Mouse (Mus musculus): Measurements from ENCODE around the gene Ubac2.

The Ubac2 gene

GRCm38 (mm10) chr14:121951399-121952045 lies 73.1 kb downstream of the Ubac2 start:
- DNase-seq (ENCODE audit: low read depth) = no peak

GRCm38 (mm10) chr14:121952046-121952400 lies 73.6 kb downstream of the Ubac2 start:
- DNase-seq (ENCODE audit: low read depth) = no peak

GRCm38 (mm10) chr14:121954129-121954528 lies 75.7 kb downstream of the Ubac2 start:
- no peak for DNase-seq (ENCODE audit: low read depth)

- no peak for DNase-seq (ENCODE audit: low read depth)
These were observed 76.2 kb downstream of the Ubac2 start for GRCm38 (mm10) chr14:121954608-121955007.

- DNase-seq (ENCODE audit: low read depth) = no peak
These were observed 76.9 kb downstream of the Ubac2 start for GRCm38 (mm10) chr14:121955176-121955795.

- DNase-seq (ENCODE audit: low read depth) = no peak
These were observed 77.9 kb downstream of the Ubac2 start for GRCm38 (mm10) chr14:121956291-121956690.

GRCm38 (mm10) chr14:121957176-121957871 lies 78.9 kb downstream of the Ubac2 start:
- DNase-seq (ENCODE audit: low read depth) = no peak

- no peak for DNase-seq (ENCODE audit: low read depth)
These were observed 79.8 kb downstream of the Ubac2 start for GRCm38 (mm10) chr14:121958041-121958750.

- no peak for DNase-seq (ENCODE audit: low read depth)
These were observed 80.5 kb downstream of the Ubac2 start for GRCm38 (mm10) chr14:121958751-121959537.

GRCm38 (mm10) chr14:121959538-121959980 lies 81.1 kb downstream of the Ubac2 start:
- no peak for DNase-seq (ENCODE audit: low read depth)

- no peak for DNase-seq (ENCODE audit: low read depth)
These were observed 81.6 kb downstream of the Ubac2 start for GRCm38 (mm10) chr14:121960031-121960430.

- DNase-seq (ENCODE audit: low read depth) = no peak
These were observed 82.1 kb downstream of the Ubac2 start for GRCm38 (mm10) chr14:121960531-121960930.

GRCm38 (mm10) chr14:121960997-121961396 lies 82.6 kb downstream of the Ubac2 start:
- DNase-seq (ENCODE audit: low read depth) = no peak

- DNase-seq (ENCODE audit: low read depth) = no peak
These were observed 83.2 kb downstream of the Ubac2 start for GRCm38 (mm10) chr14:121961496-121962127.

GRCm38 (mm10) chr14:121962128-121962890 lies 83.9 kb downstream of the Ubac2 start:
- DNase-seq (ENCODE audit: low read depth) = no peak

- no peak for DNase-seq (ENCODE audit: low read depth)
These were observed 85.0 kb downstream of the Ubac2 start for GRCm38 (mm10) chr14:121963251-121963941.

GRCm38 (mm10) chr14:121963942-121964335 lies 85.5 kb downstream of the Ubac2 start:
- no peak for DNase-seq (ENCODE audit: low read depth)

GRCm38 (mm10) chr14:121964990-121965389 lies 86.6 kb downstream of the Ubac2 start, which contains the start of gene Gpr183:
TSS of gene Gpr183 (minus strand) at chr14:121965195.
- no peak for DNase-seq (ENCODE audit: low read depth)

GRCm38 (mm10) chr14:121965461-121965860 lies 87.0 kb downstream of the Ubac2 start:
- no peak for DNase-seq (ENCODE audit: low read depth)

- no peak for DNase-seq (ENCODE audit: low read depth)
These were observed 88.7 kb downstream of the Ubac2 start for GRCm38 (mm10) chr14:121967095-121967494.
